25 mouse cellular contexts compared by ENCODE assay signal in the genomic region with DNA sequence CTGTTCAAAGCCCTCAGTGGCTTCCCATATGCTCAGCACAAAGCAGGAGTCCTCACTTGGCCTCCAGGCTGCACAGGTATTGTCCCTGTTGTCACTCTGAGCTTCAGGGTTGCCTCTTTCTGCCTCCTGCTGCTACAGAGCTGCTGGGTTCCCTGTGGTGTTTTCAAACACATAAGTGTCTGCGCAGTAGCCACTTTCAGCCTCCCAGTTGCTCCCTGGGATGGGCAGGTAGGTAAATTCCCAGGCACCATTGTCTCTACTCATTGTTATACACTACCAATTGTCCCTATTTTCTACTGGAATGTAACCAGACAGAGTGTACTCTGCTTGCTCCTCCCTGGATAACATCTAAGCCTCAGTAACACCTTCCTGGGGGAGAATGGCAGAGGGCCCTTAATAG.
DNase-seq lines count a peak whose midpoint lies in the region; ATAC-seq and TF ChIP-seq lines count a peak whose summit lies in the region.
"Had no signal": no experiment of that assay in that cellular context is flagged by ENCODE, and none has a peak within 500 bp of the region (broad histone marks: within the 10 kb centered on the region; RNA-seq: fewer than 3 reads in every experiment).

No protein-coding gene starts in this region.

- H3K4me2 ChIP-seq in forebrain, embryonic 16.5 days (ENCODE audit: low read length) = no peak overlapping the region
- no peak overlapping the region for H3K4me2 ChIP-seq in midbrain, postnatal 0 days (ENCODE audit: low read depth, low read length, poor library complexity, severe bottlenecking)
- H3K4me2 ChIP-seq: liver, embryonic 15.5 days; lung, embryonic 15.5 days had no signal

- TF ChIP-seq CTCF in midbrain, postnatal 0 days (IDR thresholded peaks at IDR 0.05) = no peak

- intact Hi-C loops in gastrocnemius, postnatal 36 days (cut with DNase I) = no loop called here

- no peaks in the 10 kb centered on the region for H3K36me3 ChIP-seq in forebrain, embryonic 10.5 days (replicated peaks)
- H3K36me3 ChIP-seq in forebrain, embryonic 16.5 days (ENCODE audit: control insufficient read depth, insufficient read depth) = no peaks in the 10 kb centered on the region
- no peaks in the 10 kb centered on the region for H3K36me3 ChIP-seq in midbrain, embryonic 10.5 days
- H3K36me3 ChIP-seq in midbrain, postnatal 0 days (ENCODE audit: insufficient read depth, low read length) = no peaks in the 10 kb centered on the region
- H3K36me3 ChIP-seq in ES-E14 (ENCODE audit: control insufficient read depth, insufficient read depth, low read length, poor library complexity, severe bottlenecking) = no peaks in the 10 kb centered on the region
- H3K36me3 ChIP-seq in limb, embryonic 10.5 days = no peaks in the 10 kb centered on the region
- H3K36me3 ChIP-seq: liver, embryonic 15.5 days; lung, embryonic 15.5 days had no signal

- in situ Hi-C loops in ES-E14 (cut with MboI; ENCODE audit: low sequenced_read_pairs in 2 of 2, unreplicated experiment in 2 of 2) = no loop called here

- DNase-seq in forebrain, embryonic 10.5 days (ENCODE audit: extremely low spot score, low spot score) = peak; percentile 12
- no peak for DNase-seq in midbrain, embryonic 10.5 days (ENCODE audit: low spot score)
- no peak for DNase-seq in midbrain, postnatal 0 days (ENCODE audit: low spot score)
- peak; percentile 62 for DNase-seq in ES-E14 (ENCODE audit: low read depth, low spot score)
- no peak for DNase-seq in limb, embryonic 10.5 days (ENCODE audit: low spot score)
- no peak for DNase-seq in kidney, postnatal 4 days
- DNase-seq in gastrocnemius, postnatal 36 days = no peak
- DNase-seq: adrenal gland, adult 2 months; cerebellum, adult 11-12 months; cerebellum, postnatal 10 days; forebrain, postnatal 0 days; gastrocnemius, postnatal 14 days; heart, adult 2 months; heart, postnatal 36 days; kidney, adult 2 months; left cerebral cortex, postnatal 4 days; liver; right cerebral cortex, postnatal 25 days; spleen, adult 18-20 months; thymus, postnatal 25 days had no signal

- ATAC-seq in forebrain, embryonic 16.5 days = no peak
- ATAC-seq in midbrain, postnatal 0 days (ENCODE audit: low FRiP score) = no peak

- H3K4me1 ChIP-seq in forebrain, embryonic 10.5 days = peaks cover 68% of the 10 kb centered on the region
- H3K4me1 ChIP-seq in forebrain, embryonic 16.5 days (replicated peaks; ENCODE audit: control insufficient read depth, insufficient read depth, low read length) = peaks cover 19% of the 10 kb centered on the region
- peaks cover 63% of the 10 kb centered on the region for H3K4me1 ChIP-seq in midbrain, embryonic 10.5 days
- H3K4me1 ChIP-seq in midbrain, postnatal 0 days (ENCODE audit: insufficient read depth, low read length) = peaks cover 13% of the 10 kb centered on the region; the same call in 1 of the 2 replicates
- peaks cover 6 to 11% of the 10 kb centered on the region in 2 experiments; a peak in 2 of 4 replicates for H3K4me1 ChIP-seq in ES-E14 (ENCODE audit: control insufficient read depth in 2 of 2, insufficient read depth in 2 of 2, low read length in 2 of 2, poor library complexity in 1 of 2)
- peaks cover 56% of the 10 kb centered on the region for H3K4me1 ChIP-seq in limb, embryonic 10.5 days
- H3K4me1 ChIP-seq: liver, embryonic 15.5 days had no signal

- no peaks in the 10 kb centered on the region for H3K9me3 ChIP-seq in forebrain, embryonic 10.5 days
- H3K9me3 ChIP-seq in forebrain, embryonic 16.5 days (ENCODE audit: control insufficient read depth, low read length) = no peaks in the 10 kb centered on the region
- H3K9me3 ChIP-seq in midbrain, embryonic 10.5 days (replicated peaks) = no peaks in the 10 kb centered on the region
- H3K9me3 ChIP-seq in midbrain, postnatal 0 days (ENCODE audit: low read length) = no peaks in the 10 kb centered on the region
- no peaks in the 10 kb centered on the region for H3K9me3 ChIP-seq in ES-E14 (ENCODE audit: control insufficient read depth, insufficient read depth, low read depth, low read length)
- no peaks in the 10 kb centered on the region for H3K9me3 ChIP-seq in limb, embryonic 10.5 days (replicated peaks)
- H3K9me3 ChIP-seq: liver, embryonic 15.5 days; lung, embryonic 15.5 days; megakaryocyte, embryonic 14.5 days had no signal

- 56% methylated on average over 1 of the region's 1 CpGs for WGBS in forebrain, embryonic 10.5 days
- 64% methylated on average over 1 of the region's 1 CpGs for WGBS in forebrain, embryonic 16.5 days
- WGBS in midbrain, embryonic 10.5 days = 56% methylated on average over 1 of the region's 1 CpGs
- WGBS in midbrain, postnatal 0 days = 56% methylated on average over 1 of the region's 1 CpGs
- WGBS in limb, embryonic 10.5 days = 70% methylated on average over 1 of the region's 1 CpGs

- H3K27ac ChIP-seq in forebrain, embryonic 10.5 days = peak overlapping the region; percentile 56; the same call in 1 of the 2 replicates
- H3K27ac ChIP-seq in forebrain, embryonic 16.5 days (ENCODE audit: low read length) = no peak overlapping the region
- 0 out of 2 replicates have a peak overlapping the region, but pooled peaks have one; percentile 57 for H3K27ac ChIP-seq in midbrain, embryonic 10.5 days (replicated peaks)
- no peak overlapping the region for H3K27ac ChIP-seq in midbrain, postnatal 0 days (ENCODE audit: low read depth, low read length)
- H3K27ac ChIP-seq in ES-E14 (ENCODE audit: insufficient read depth, low read depth, low read length, poor library complexity, severe bottlenecking) = no peak overlapping the region; the same call in 1 of the 2 replicates
- H3K27ac ChIP-seq in limb, embryonic 10.5 days = 0 out of 2 replicates have a peak overlapping the region, but pooled peaks have one; percentile 0
- H3K27ac ChIP-seq: heart, adult 2 months; kidney, postnatal 0 days; liver, embryonic 15.5 days; lung, embryonic 15.5 days had no signal

- no peaks in the 10 kb centered on the region; the same call in 1 of the 2 replicates for H3K27me3 ChIP-seq in forebrain, embryonic 10.5 days (ENCODE audit: poor library complexity, severe bottlenecking)
- H3K27me3 ChIP-seq in forebrain, embryonic 16.5 days (replicated peaks; ENCODE audit: control insufficient read depth, insufficient read depth, low read length) = no peaks in the 10 kb centered on the region
- H3K27me3 ChIP-seq in midbrain, embryonic 10.5 days (ENCODE audit: low read depth, poor library complexity, severe bottlenecking) = no peaks in the 10 kb centered on the region
- H3K27me3 ChIP-seq in midbrain, postnatal 0 days (ENCODE audit: insufficient read depth, low read length) = no peaks in the 10 kb centered on the region
- no peaks in the 10 kb centered on the region for H3K27me3 ChIP-seq in limb, embryonic 10.5 days (ENCODE audit: low read depth, poor library complexity, severe bottlenecking)
- H3K27me3 ChIP-seq: liver, embryonic 15.5 days; lung, embryonic 15.5 days had no signal

- H3K4me3 ChIP-seq in forebrain, embryonic 10.5 days = no peak overlapping the region
- no peak overlapping the region for H3K4me3 ChIP-seq in forebrain, embryonic 16.5 days (replicated peaks; ENCODE audit: low read length)
- no peak overlapping the region for H3K4me3 ChIP-seq in midbrain, embryonic 10.5 days
- no peak overlapping the region for H3K4me3 ChIP-seq in midbrain, postnatal 0 days (ENCODE audit: low read depth, low read length)
- H3K4me3 ChIP-seq in ES-E14 (ENCODE audit: insufficient read depth in 1 of 2, low read depth in 1 of 2, low read length in 2 of 2, poor library complexity in 1 of 2, severe bottlenecking in 1 of 2) = no peak overlapping the region
- H3K4me3 ChIP-seq in limb, embryonic 10.5 days = no peak overlapping the region
- H3K4me3 ChIP-seq: heart, adult 2 months; liver, embryonic 15.5 days; lung, embryonic 15.5 days; megakaryocyte, embryonic 14.5 days had no signal

- H3K9ac ChIP-seq in forebrain, embryonic 16.5 days (replicated peaks; ENCODE audit: low read depth, low read length) = no peak overlapping the region
- no peak overlapping the region for H3K9ac ChIP-seq in midbrain, postnatal 0 days (replicated peaks; ENCODE audit: low read length, poor library complexity, severe bottlenecking)
- H3K9ac ChIP-seq in ES-E14 (ENCODE audit: insufficient read depth, low read depth, low read length, poor library complexity, severe bottlenecking) = no peak overlapping the region
- H3K9ac ChIP-seq: forebrain, postnatal 0 days; liver, embryonic 15.5 days; lung, embryonic 15.5 days had no signal

TF ChIP-seq in ES-E14, 5 proteins besides CTCF, POLR2A, EP300 and RAD21:
- no peak for TF ChIP-seq ZC3H11A (IDR thresholded peaks at IDR 0.05; ENCODE audit: borderline replicate concordance, low read depth, low read length)
- no peak for TF ChIP-seq MAFK (IDR thresholded peaks at IDR 0.05; ENCODE audit: insufficient read depth, low read depth, low read length)

Comparison
In these comparisons a context has a peak if more than half of its experiments do, and no peak if none do; other contexts are left out.
1. H3K27ac ChIP-seq: peak in forebrain, embryonic 10.5 days (single experiment), midbrain, embryonic 10.5 days (single experiment) and limb, embryonic 10.5 days (single experiment); none in forebrain, embryonic 16.5 days (single experiment), midbrain, postnatal 0 days (single experiment) and ES-E14 (single experiment).
2. DNase-seq: peak in forebrain, embryonic 10.5 days (single experiment) and ES-E14 (single experiment); none in midbrain, embryonic 10.5 days (single experiment), midbrain, postnatal 0 days (single experiment), limb, embryonic 10.5 days (single experiment), kidney, postnatal 4 days (0 of 2) and gastrocnemius, postnatal 36 days (0 of 2).